Mouse (Mus musculus): ENCODE data around the gene Nedd9.
"Not testable (repeated sequence)": the region's sequence is repeated elsewhere in the genome, so short reads cannot be mapped to it uniquely, and the experiment has no call there.

Nedd9 gene

GRCm38 (mm10) chr13:41302716-41303115 lies 184.4 kb downstream of the Nedd9 start:
- DNase-seq (ENCODE audit: low spot score in 2 of 2): peak; percentile 69 to 85

GRCm38 (mm10) chr13:41300037-41300436 lies 187.1 kb downstream of the Nedd9 start:
- DNase-seq (ENCODE audit: low spot score in 2 of 2): no peak

- DNase-seq (ENCODE audit: low spot score in 2 of 2): no peak
Measured at GRCm38 (mm10) chr13:41298996-41299395, 188.2 kb downstream of the Nedd9 start.

GRCm38 (mm10) chr13:41298533-41298932 lies 188.6 kb downstream of the Nedd9 start:
- no peak for DNase-seq (ENCODE audit: low spot score in 2 of 2)

- no peak for DNase-seq (ENCODE audit: low spot score in 2 of 2)
Measured at GRCm38 (mm10) chr13:41296396-41296795, 190.8 kb downstream of the Nedd9 start.

- no peak for DNase-seq (ENCODE audit: low spot score in 2 of 2)
Measured at GRCm38 (mm10) chr13:41295886-41296285, 191.3 kb downstream of the Nedd9 start.

GRCm38 (mm10) chr13:41293595-41293994 lies 193.6 kb downstream of the Nedd9 start:
- no peak for DNase-seq (ENCODE audit: low spot score in 2 of 2)

- no peak for DNase-seq (ENCODE audit: low spot score in 2 of 2)
Measured at GRCm38 (mm10) chr13:41291466-41291974, 195.6 kb downstream of the Nedd9 start.

GRCm38 (mm10) chr13:41286285-41286684 lies 200.9 kb downstream of the Nedd9 start:
- DNase-seq (ENCODE audit: low spot score in 2 of 2): no peak

GRCm38 (mm10) chr13:41285448-41285847 lies 201.7 kb downstream of the Nedd9 start:
- no peak for DNase-seq (ENCODE audit: low spot score in 2 of 2)

GRCm38 (mm10) chr13:41283256-41283655 lies 203.9 kb downstream of the Nedd9 start:
- peak; percentile 35 to 61 for DNase-seq (ENCODE audit: low spot score in 2 of 2)

GRCm38 (mm10) chr13:41280696-41281095 lies 206.5 kb downstream of the Nedd9 start:
- DNase-seq (ENCODE audit: low spot score in 2 of 2): no peak

GRCm38 (mm10) chr13:41273927-41274650 lies 213.1 kb downstream of the Nedd9 start, which contains the start of gene Gm17364:
TSS of gene Gm17364 (minus strand) at chr13:41273977.
- no peak for DNase-seq (ENCODE audit: low spot score in 2 of 2)

GRCm38 (mm10) chr13:41267827-41268408 lies 219.2 kb downstream of the Nedd9 start:
- DNase-seq (ENCODE audit: low spot score in 2 of 2): no peak

- no peak for DNase-seq (ENCODE audit: low spot score in 2 of 2)
Measured at GRCm38 (mm10) chr13:41263304-41264006, 223.7 kb downstream of the Nedd9 start.

GRCm38 (mm10) chr13:41261617-41262016 lies 225.5 kb downstream of the Nedd9 start:
- DNase-seq (ENCODE audit: low spot score in 2 of 2): not testable (repeated sequence)
